Mouse (Mus musculus) midbrain, embryonic 11.5 days (tissue): Measurements from ENCODE around the gene Clec2l. TPM values are rescaled to one million over a fixed set of nuclear protein-coding genes. Genes with fewer than 3 reads are reported as not detected.

Source experiments
- ATAC-seq: fragments of 200-750 bp; cut with Nextera tagmentation; 2 replicates; pipeline ENCODE4 v1.8.0; 2017; ENCODE audit warnings: moderate TSS enrichment, moderate library complexity; ENCODE audit not compliant: low FRiP score
- DNase-seq: peaks from one replicate; pipeline ENCODE4 v3.0.0; 2015; ENCODE audit warnings: low spot score; ENCODE audit errors: missing footprints
- H3K27ac ChIP-seq: fragments of 300-500 bp; sonication (generic); 2 replicates; pipeline ENCODE4 v1.5.1; 2014; ENCODE audit warnings: low read depth, low read length
- H3K27me3 ChIP-seq: fragments of 300-500 bp; sonication (generic); 2 replicates; pipeline ENCODE4 v1.6.1; 2014; ENCODE audit warnings: mild to moderate bottlenecking, low read length, moderate library complexity, mixed read lengths; ENCODE audit not compliant: control insufficient read depth, insufficient read depth
- H3K36me3 ChIP-seq: fragments of 300-500 bp; sonication (generic); 2 replicates; pipeline ENCODE4 v1.6.1; 2014; ENCODE audit warnings: mild to moderate bottlenecking, low read length, moderate library complexity, mixed read lengths; ENCODE audit not compliant: control insufficient read depth, insufficient read depth
- H3K4me1 ChIP-seq: fragments of 300-500 bp; sonication (generic); 2 replicates; pipeline ENCODE4 v1.6.1; 2014; ENCODE audit warnings: low read length; ENCODE audit not compliant: control insufficient read depth, insufficient read depth
- H3K4me2 ChIP-seq: fragments of 300-500 bp; sonication (generic); 2 replicates; pipeline ENCODE4 v1.6.1; 2014; ENCODE audit warnings: mild to moderate bottlenecking, moderate library complexity
- H3K4me3 ChIP-seq: fragments of 300-500 bp; sonication (generic); 2 replicates; pipeline ENCODE4 v1.5.1; 2014; ENCODE audit warnings: low read depth, low read length
- H3K9ac ChIP-seq: fragments of 300-500 bp; sonication (generic); 2 replicates; pipeline ENCODE4 v1.6.1; 2014; ENCODE audit warnings: low read length
- H3K9me3 ChIP-seq: fragments of 300-500 bp; sonication (generic); 2 replicates; pipeline ENCODE4 v1.6.1; 2016; ENCODE audit warnings: low read length; ENCODE audit not compliant: control insufficient read depth
- WGBS: fragments of 180-500 bp; shearing (Covaris S2); extraction: QIAGEN DNeasy Blood & Tissue Kit; methylation state at CpG from one replicate; pipeline ENCODE4 v1.1.7; 2014; 5-methylcytosine and 5-hydroxymethylcytosine counted together
- polyA plus RNA-seq: library from polyadenylated mRNA; unstranded; fragments of >200 nt; fragmentation: Nextera tagmentation; extraction: Ambion mirVana; gene quantifications from 2 replicates; pipeline ENCODE4 v1.2.1, GENCODE M21; 2014

The Clec2l gene
- polyA plus RNA-seq, 1 experiment from 2014 or later: 2.2 TPM

GRCm38 (mm10) chr6:38721361-38721760, 58.5 kb downstream of the Clec2l start:
- no peaks in the 10 kb centered on the region for H3K9me3 ChIP-seq
- H3K27ac ChIP-seq: no peak overlapping the region
- DNase-seq: no peak
- no peak overlapping the region for H3K4me2 ChIP-seq
- no peaks in the 10 kb centered on the region for H3K27me3 ChIP-seq
- no peak for ATAC-seq
- H3K4me1 ChIP-seq: no peaks in the 10 kb centered on the region
- H3K9ac ChIP-seq: no peak overlapping the region
- H3K4me3 ChIP-seq: no peak overlapping the region
- WGBS: 71% methylated on average over 1 of the region's 1 CpGs
- H3K36me3 ChIP-seq: peaks cover 28% of the 10 kb centered on the region

- no peak overlapping the region for H3K9ac ChIP-seq
- no peak for DNase-seq
- H3K9me3 ChIP-seq: no peaks in the 10 kb centered on the region
- H3K27me3 ChIP-seq: no peaks in the 10 kb centered on the region
- H3K4me2 ChIP-seq: no peak overlapping the region
- peaks cover 9% of the 10 kb centered on the region for H3K4me1 ChIP-seq
- H3K27ac ChIP-seq: no peak overlapping the region
- peaks cover 18% of the 10 kb centered on the region for H3K36me3 ChIP-seq
- H3K4me3 ChIP-seq: no peak overlapping the region
- ATAC-seq: no peak
- WGBS: 94% methylated on average over 3 of the region's 3 CpGs
Measured at GRCm38 (mm10) chr6:38725515-38725914, 62.6 kb downstream of the Clec2l start.

Other genes starting within 250 kb of the Clec2l start
- 15.5 and 16.6 TPM in 2 replicates for gene Ubn2, start 229.1 kb upstream of the Clec2l start, polyA plus RNA-seq
- 128 and 131 TPM in 2 replicates for gene Fmc1, start 129.6 kb upstream of the Clec2l start, polyA plus RNA-seq
- gene Luc7l2, start 111.7 kb upstream of the Clec2l start, polyA plus RNA-seq: 34.7 and 40.4 TPM in 2 replicates
- gene Klrg2, start 25.8 kb upstream of the Clec2l start, polyA plus RNA-seq: 0.07 and 0.11 TPM in 2 replicates
- 1.5 TPM in 2 replicates for gene Tbxas1, start 212.3 kb downstream of the Clec2l start, polyA plus RNA-seq
- 25.2 and 25.8 TPM in 2 replicates for gene Hipk2, start 213.1 kb downstream of the Clec2l start, polyA plus RNA-seq